Mouse (Mus musculus): Measurements from ENCODE around the gene Ehbp1l1. TPM values are rescaled to one million over a fixed set of nuclear protein-coding genes. Genes with fewer than 3 reads are reported as not detected.

Gene Ehbp1l1
- polyA plus RNA-seq, 1 experiment from 2014 or later: 17.6 TPM

DNA sequence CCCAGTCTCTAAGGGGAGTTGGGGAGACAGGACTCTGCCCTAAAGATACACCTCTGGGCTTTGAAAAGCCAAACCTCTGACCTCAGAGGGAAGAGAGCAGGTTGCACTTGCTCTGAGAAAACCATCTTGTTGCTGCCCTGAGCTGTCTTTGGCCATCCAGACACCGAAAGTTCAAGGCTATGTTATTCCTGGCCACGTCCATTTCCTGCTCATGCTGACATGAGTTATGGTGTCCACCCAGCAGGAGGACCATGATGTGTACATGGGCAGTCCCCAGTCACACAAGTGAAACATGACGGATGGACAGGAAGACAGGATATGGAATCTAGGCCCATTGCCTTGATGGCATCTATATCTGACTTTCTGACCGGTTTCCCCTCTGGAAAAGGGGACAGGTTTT is 45.7 kb downstream of the Ehbp1l1 start:
- no peak for DNase-seq (ENCODE audit: low spot score)

DNA sequence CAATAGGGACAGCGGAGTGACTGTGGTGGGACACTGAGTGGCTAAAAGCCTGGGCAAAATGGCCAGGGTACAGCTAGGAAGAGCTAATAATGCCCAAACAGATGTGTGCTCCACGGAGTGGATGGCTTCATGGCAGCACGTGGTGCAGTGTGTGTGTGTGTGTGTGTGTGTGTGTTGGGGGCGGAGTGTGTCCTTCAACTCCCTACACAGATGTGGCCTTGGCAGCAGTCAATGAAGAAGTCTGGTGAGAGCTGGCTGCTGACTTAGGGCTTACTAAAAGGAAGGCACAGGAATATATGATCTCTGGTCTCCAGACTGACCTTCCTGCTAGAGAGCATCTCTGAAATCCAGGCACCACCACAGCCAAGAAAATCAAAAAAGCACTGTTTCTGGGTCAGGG is 57.7 kb downstream of the Ehbp1l1 start:
- no peak for DNase-seq (ENCODE audit: low spot score)

DNA sequence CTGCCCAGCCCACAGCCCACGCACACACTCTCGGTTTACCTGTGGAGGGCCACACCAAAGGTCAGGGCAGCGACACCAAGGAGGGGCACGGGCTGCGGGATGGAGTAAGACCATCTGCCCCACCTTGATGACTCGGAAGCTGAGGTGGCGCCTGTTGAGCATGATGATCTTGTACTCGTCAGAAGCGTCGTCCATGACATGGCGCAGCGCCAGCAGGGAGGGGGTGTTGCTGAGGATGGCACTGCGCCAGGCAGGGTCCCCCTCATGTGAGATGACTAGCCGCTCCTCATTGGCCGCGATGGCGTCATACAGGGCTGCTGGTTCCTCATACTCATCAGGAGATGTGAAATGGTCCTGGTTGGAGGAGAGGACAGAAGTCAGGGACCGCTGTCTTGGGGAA is 59.7 kb downstream of the Ehbp1l1 start:
- no peak for DNase-seq (ENCODE audit: low spot score)

DNA sequence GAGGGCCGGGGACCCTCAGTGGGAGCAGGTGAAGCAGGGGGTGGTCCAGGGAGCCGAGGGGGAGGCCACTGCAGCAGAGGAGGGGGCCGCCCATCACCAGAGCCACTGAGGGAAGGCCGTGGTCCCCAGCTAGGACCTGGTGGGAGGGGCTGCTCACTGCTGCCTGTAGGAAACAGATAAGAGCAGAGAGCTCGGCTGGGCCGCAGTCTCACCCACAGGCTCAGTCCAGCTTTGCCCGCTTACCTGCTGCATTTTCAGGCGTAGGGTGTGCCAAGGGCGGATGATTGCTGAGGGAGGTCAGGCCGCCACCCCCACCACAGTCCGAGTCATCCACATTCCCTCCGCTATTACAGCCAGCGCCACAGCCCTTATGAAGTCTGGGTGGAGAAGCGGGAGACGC is 60.7 kb downstream of the Ehbp1l1 start:
- DNase-seq (ENCODE audit: low spot score): no peak

DNA sequence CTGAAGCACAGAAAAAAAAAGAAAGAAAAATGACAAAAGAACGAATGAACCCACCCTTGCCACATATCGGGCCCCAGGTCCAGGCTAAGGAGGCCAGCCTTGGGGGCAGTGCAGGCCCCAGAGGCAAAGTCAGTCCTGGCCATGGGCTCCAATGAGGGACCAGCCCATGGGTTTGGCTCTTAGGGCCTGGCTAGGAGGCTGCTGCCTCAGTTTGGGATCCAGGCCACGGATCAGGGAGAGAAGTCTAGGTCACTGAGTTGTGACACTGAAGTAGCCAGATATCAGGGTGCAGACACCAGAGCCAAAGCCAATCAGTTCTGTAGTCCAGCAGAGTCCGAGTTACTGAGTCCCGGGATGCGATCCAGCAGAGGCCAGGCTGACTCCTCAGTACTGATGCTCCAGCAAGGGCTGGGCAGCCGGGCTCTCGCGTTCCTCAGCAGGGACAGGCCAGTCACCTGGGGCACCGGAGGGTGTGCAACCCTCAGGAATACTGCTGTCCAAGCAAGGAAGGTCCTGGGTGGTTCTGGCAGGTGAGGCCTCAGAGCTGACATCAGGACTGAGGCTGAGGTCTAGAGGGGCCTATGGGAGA is 61.4 kb downstream of the Ehbp1l1 start:
- DNase-seq (ENCODE audit: low spot score): no peak

DNA sequence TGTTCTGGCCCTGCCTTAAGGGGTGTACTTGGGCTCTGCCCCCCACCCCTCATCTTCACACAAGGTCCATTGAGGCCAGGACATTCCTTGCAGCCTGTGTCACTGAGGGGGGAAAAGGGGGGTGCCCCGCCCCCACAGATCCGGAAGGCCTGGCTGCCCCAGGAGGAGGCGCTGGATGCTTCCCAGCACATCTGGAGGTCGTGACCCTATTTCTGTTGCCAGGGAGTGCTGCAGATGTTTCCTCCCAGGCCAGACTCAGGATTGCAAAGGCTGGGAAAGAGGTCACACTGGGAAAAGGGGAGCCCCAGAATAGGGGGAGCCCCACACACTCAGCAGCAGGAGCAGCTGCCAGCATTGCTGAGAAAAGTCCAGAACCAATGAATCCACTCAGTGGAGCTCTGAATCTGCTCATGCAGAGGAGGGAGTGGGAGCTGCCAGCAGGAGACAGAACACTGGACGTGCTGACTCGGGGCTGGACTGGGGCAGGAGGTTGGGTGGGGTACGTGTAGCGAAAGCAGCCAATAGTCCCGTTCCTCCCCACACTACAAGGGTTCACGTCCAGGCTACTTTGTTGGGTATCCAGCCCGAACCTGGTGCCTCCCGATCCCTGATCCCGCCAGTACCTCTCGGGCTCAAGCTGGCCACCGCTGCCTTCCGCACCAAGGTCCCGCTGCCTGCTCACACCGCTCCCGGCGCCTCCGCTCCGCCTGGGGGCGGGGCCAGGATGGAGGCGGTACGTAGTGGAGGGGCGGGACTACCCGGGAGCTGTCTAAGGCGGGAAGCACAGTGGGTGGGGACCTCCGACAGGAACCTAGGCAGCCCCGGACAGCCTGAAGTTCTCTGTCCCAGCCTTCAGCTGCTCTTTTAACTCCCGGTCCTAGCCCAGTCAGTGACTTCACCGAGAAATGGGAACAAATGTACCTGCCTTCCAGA is 62.9 kb downstream of the Ehbp1l1 start, which contains the start of gene Sipa1:
Sipa1 (minus strand) TSS at position 727 of the 933 bp plus-strand sequence.
- DNase-seq (ENCODE audit: low spot score): peak; percentile 93

DNA sequence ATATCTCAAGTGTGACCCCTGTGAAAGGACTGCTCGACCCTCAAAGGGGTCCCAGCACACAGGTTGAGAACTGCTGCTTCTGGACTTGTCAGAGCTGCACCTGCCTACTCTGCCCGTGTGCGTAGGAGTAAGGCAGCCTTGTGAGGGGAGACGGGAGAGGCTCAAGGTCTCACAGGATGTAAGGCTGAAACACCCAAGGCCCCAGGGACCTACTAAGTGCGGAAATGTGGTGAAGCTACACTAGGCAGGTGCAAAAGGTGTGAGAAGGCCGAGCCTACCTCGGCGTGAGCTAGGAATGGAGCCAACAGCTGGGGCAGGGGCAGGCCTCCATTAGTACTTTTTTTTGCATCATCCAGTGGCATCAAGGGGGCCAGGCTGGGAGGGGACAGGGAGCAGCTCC is 63.8 kb downstream of the Ehbp1l1 start:
- DNase-seq (ENCODE audit: low spot score): peak; percentile 56

DNA sequence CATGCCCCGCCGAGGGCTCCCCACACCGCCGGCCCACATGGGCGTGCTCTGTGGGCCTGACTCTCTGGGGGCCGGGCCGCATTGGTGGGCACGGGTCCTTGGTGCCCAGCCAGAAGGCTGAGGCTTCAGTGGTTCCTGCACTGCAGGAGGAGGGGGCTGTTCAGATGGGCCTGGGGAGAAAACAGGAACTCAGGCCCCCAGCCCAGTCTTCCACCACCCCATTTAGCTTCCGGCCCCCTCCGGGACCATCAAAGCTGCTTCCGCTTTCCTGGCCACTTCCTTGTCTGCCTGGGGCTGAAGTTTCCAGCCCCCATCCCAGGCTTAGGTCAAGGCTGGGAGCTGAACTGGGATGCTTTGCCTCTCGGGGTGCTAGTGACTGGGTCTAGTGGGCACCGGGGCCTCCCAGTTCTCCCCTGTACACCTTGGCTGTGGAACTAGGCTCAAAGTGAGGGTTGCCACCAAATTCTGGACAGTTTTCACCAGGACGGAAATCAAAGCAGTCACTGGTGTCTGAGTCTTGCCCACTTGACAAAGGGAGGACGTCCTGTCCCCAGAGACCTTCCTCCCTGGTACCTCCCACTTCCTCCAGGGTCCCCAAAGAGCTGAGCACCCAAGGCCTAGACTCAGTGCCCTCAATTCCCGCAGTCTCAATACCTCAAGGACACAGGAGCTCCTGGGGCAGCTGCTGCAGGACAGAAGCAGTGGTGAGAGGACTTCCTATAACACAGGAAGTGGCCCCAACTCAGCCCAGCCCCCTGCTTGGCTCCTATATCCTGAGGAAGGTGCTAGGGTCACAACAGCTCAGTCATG is 65.0 kb downstream of the Ehbp1l1 start:
- peak; percentile 48 for DNase-seq (ENCODE audit: low spot score)

Small RNAs within 50 kb of the gene (microRNA-seq; reads per million reads assigned to microRNA genes)
- gene Mir6987 (ENCODE audit: borderline number of aligned reads): not detected

Other genes with a start within 250 kb of the Ehbp1l1 start
- 58.6 and 63.5 TPM in 2 replicates for gene Mus81, start 237.9 kb downstream of the Ehbp1l1 start, polyA plus RNA-seq (2015; fragmentation: Nextera tagmentation; extraction: Ambion mirVana)
- 3,590 and 4,042 TPM in 2 replicates for gene Cfl1, start 235.9 kb downstream of the Ehbp1l1 start, polyA plus RNA-seq (2015; fragmentation: Nextera tagmentation; extraction: Ambion mirVana)
- 0.13 and 0.44 TPM in 2 replicates for gene 1700020D05Rik, start 222.5 kb downstream of the Ehbp1l1 start, polyA plus RNA-seq (2015; fragmentation: Nextera tagmentation; extraction: Ambion mirVana)
- 9.9 and 10.8 TPM in 2 replicates for gene Snx32, start 215.8 kb downstream of the Ehbp1l1 start, polyA plus RNA-seq (2015; fragmentation: Nextera tagmentation; extraction: Ambion mirVana)
- 1.9 TPM in 2 replicates for gene Ovol1, start 165.7 kb downstream of the Ehbp1l1 start, polyA plus RNA-seq (2015; fragmentation: Nextera tagmentation; extraction: Ambion mirVana)
- 8.9 and 9.8 TPM in 2 replicates for gene Ap5b1, start 158.3 kb downstream of the Ehbp1l1 start, polyA plus RNA-seq (2015; fragmentation: Nextera tagmentation; extraction: Ambion mirVana)
- 127 and 157 TPM in 2 replicates for gene Rnaseh2c, start 124.4 kb downstream of the Ehbp1l1 start, polyA plus RNA-seq (2015; fragmentation: Nextera tagmentation; extraction: Ambion mirVana)
- gene Kat5, start 116.1 kb downstream of the Ehbp1l1 start, polyA plus RNA-seq (2015; fragmentation: Nextera tagmentation; extraction: Ambion mirVana): 65.3 and 73.8 TPM in 2 replicates
- 50.0 and 56.2 TPM in 2 replicates for gene Rela, start 88.8 kb downstream of the Ehbp1l1 start, polyA plus RNA-seq (2015; fragmentation: Nextera tagmentation; extraction: Ambion mirVana)
- gene Sipa1, start 62.6 kb downstream of the Ehbp1l1 start, polyA plus RNA-seq (2015; fragmentation: Nextera tagmentation; extraction: Ambion mirVana): 37.4 and 39.2 TPM in 2 replicates
- gene Map3k11, start 37.6 kb downstream of the Ehbp1l1 start, polyA plus RNA-seq (2015; fragmentation: Nextera tagmentation; extraction: Ambion mirVana): 25.7 and 29.2 TPM in 2 replicates
- 13.7 and 19.4 TPM in 2 replicates for gene Pcnx3, start 37.4 kb downstream of the Ehbp1l1 start, polyA plus RNA-seq (2015; fragmentation: Nextera tagmentation; extraction: Ambion mirVana)
- 0.32 and 0.74 TPM in 2 replicates for gene Kcnk7, start 21.9 kb downstream of the Ehbp1l1 start, polyA plus RNA-seq (2015; fragmentation: Nextera tagmentation; extraction: Ambion mirVana)
- gene Fam89b, start 3.3 kb upstream of the Ehbp1l1 start, polyA plus RNA-seq (2015; fragmentation: Nextera tagmentation; extraction: Ambion mirVana): 91.8 and 92.5 TPM in 2 replicates
- 9.7 and 10.2 TPM in 2 replicates for gene Ltbp3, start 14.6 kb upstream of the Ehbp1l1 start, polyA plus RNA-seq (2015; fragmentation: Nextera tagmentation; extraction: Ambion mirVana)
- gene Scyl1, start 45.1 kb upstream of the Ehbp1l1 start, polyA plus RNA-seq (2015; fragmentation: Nextera tagmentation; extraction: Ambion mirVana): 38.0 and 40.9 TPM in 2 replicates
- 72.4 and 75.2 TPM in 2 replicates for gene Frmd8, start 149.0 kb upstream of the Ehbp1l1 start, polyA plus RNA-seq (2015; fragmentation: Nextera tagmentation; extraction: Ambion mirVana)
- 11.4 and 14.6 TPM in 2 replicates for gene Slc25a45, start 151.5 kb upstream of the Ehbp1l1 start, polyA plus RNA-seq (2015; fragmentation: Nextera tagmentation; extraction: Ambion mirVana)
- gene Tigd3, start 167.8 kb upstream of the Ehbp1l1 start, polyA plus RNA-seq (2015; fragmentation: Nextera tagmentation; extraction: Ambion mirVana): 3.3 and 4.1 TPM in 2 replicates
- gene Dpf2, start 186.7 kb upstream of the Ehbp1l1 start, polyA plus RNA-seq (2015; fragmentation: Nextera tagmentation; extraction: Ambion mirVana): 104 and 116 TPM in 2 replicates
- gene Cdc42ep2, start 198.5 kb upstream of the Ehbp1l1 start, polyA plus RNA-seq (2015; fragmentation: Nextera tagmentation; extraction: Ambion mirVana): 5.2 and 6.7 TPM in 2 replicates
- gene Pola2, start 237.9 kb upstream of the Ehbp1l1 start, polyA plus RNA-seq (2015; fragmentation: Nextera tagmentation; extraction: Ambion mirVana): 61.4 and 71.4 TPM in 2 replicates